Mouse (Mus musculus) G1E (cell line): Measurements from ENCODE around the gene Lbh.

Source experiments
- CTCF ChIP-seq: IDR thresholded peaks from 2 replicates; pipeline ENCODE4 v1.5.1; 2012; ENCODE audit warnings: low read depth, low read length, inconsistent platforms, mixed read lengths
- GATA1 ChIP-seq: IDR thresholded peaks from 2 replicates; pipeline ENCODE4 v1.6.1; 2012; ENCODE audit warnings: borderline replicate concordance, low read length, inconsistent platforms, mixed read lengths

- no peak for TF ChIP-seq GATA1
- no peak for TF ChIP-seq CTCF
These were observed 16.0 kb downstream of the Lbh start for GRCm38 (mm10) chr17:72934146-72934545.
